Mouse (Mus musculus): ENCODE data around the gene Cd151.

- TF ChIP-seq CTCF (IDR thresholded peaks at IDR 0.05; ENCODE audit: insufficient read depth, low read length): no peak
- no peak for TF ChIP-seq POLR2A (IDR thresholded peaks at IDR 0.05; ENCODE audit: borderline replicate concordance, extremely low read depth, low read depth, low read length)
These were observed 43.0 kb downstream of the Cd151 start for GRCm38 (mm10) chr7:141510196-141510595.

Data from lung, adult 2 months (tissue).